Mouse (Mus musculus) heart, adult 2 months (tissue): Measurements from ENCODE around the gene Pmp22.

Source experiments
- CTCF ChIP-seq: fragments of 200-600 bp; IDR thresholded peaks from 2 replicates; pipeline ENCODE4 v1.8.1; 2022; ENCODE audit warnings: antibody characterized with exemption, mild to moderate bottlenecking, moderate library complexity
- EP300 ChIP-seq: fragments of 200-500 bp; IDR thresholded peaks from 2 replicates; pipeline ENCODE4 v1.6.1; 2011; ENCODE audit warnings: low read depth, low read length, control low read depth; ENCODE audit not compliant: insufficient read depth

DNA sequence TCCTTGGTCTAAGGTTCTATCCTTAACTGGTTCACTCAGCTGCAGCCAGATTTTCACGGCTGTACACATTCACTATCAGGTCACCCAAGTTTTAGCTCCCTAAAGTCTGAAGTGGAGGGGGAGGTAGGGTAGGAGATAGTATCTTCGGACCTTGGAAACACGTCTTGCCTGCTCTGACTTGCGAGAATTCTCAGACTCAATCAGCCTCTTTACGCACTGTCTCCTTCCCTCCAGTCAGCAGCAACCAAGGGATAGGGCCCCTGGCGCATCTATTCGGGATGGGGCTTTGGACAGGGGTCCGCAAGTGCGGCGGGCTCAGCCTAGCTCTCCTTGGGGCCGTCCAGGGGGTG, 3.3 kb downstream of the Pmp22 start:
- TF ChIP-seq CTCF (no peak), EP300 (no peak)
